Mouse (Mus musculus) small intestine, adult 2 months (tissue): ENCODE measurements around the gene Mdfic.

Experiments
- CTCF ChIP-seq: fragments of 200-500 bp; IDR thresholded peaks from 2 replicates; pipeline ENCODE4 v1.5.1; 2012; ENCODE audit warnings: low read depth, mild to moderate bottlenecking, control low read depth, inconsistent platforms, low read length, moderate library complexity, mixed read lengths; ENCODE audit not compliant: insufficient replicate concordance, insufficient read length; ENCODE audit errors: extremely low read depth
- POLR2A ChIP-seq: fragments of 200-500 bp; IDR thresholded peaks from 2 replicates; pipeline ENCODE4 v1.6.1; 2012; ENCODE audit warnings: low read depth, mild to moderate bottlenecking, control low read depth, inconsistent platforms, low read length, moderate library complexity

DNA sequence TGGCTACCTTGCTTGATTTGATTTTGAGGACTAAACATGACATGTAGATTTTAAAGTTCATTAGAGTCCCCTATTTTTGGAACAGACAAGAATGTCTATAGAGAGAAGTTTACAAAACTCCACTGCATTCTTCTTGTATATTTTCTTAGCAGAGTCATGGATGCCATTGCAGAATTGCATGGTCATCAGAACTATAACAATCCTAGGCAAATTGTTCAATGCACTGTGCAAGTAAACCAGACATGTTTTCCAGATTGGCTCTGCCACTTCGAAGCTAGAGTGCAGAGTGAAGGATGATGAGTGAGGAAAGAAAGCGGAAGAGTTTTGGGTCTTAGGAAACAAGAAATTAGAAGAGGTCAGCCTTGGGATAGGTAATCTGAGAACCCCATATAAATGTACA, 120.0 kb downstream of the Mdfic start:
- no peak for TF ChIP-seq CTCF
- TF ChIP-seq POLR2A, result no peak
